Mouse (Mus musculus): ENCODE data around the gene Myom3. TPM values are rescaled to one million over a fixed set of nuclear protein-coding genes. Genes with fewer than 3 reads are reported as not detected.
A peak's percentile ranks its signal among the peaks of the same experiment; 100 is the strongest.

The Myom3 gene
- total RNA-seq, 2 experiments from 2014 or later: 3.5 to 9.2 TPM

DNA sequence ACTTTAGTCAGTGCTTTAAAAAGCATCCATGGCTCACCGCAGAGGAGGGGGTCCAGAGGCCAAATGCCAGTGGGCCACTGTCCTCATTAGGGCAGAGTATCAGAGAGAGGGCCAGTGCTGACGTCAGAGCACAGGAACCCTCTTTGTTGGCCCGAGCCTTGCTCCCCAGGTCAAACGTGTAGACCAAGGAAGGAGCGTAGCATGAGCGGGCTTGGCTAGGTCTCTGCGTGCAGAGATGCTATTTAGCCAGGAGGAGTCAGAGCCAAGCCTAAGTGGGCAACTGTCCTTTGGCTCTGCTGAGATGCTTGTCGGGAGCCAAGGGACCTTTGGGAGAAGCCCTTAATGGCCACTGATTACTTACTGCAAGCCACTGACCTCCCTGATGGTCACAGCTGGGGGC lies 1.5 kb downstream of the Myom3 start:
- DNase-seq (ENCODE audit: low spot score in 2 of 2): no peak

DNA sequence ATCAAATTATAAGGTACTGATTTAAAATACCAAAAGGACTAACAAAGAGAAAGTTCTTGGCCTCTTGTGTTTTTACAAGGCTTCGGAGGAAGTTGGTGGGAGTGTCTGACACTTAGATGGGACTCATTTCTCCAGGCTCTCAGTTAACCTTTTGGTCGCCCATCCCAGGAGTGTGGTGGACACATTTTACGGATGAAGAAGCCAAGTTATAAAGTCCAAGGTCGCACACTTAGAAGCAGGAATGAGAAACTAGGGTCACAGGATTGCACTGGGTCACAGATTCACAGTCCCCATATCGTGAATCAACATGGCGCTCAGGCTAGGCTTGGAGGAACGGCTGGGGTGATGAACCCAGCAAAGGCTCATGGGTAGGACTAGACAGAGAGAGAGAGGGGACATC lies 2.1 kb downstream of the Myom3 start:
- DNase-seq (ENCODE audit: low spot score in 2 of 2): no peak

DNA sequence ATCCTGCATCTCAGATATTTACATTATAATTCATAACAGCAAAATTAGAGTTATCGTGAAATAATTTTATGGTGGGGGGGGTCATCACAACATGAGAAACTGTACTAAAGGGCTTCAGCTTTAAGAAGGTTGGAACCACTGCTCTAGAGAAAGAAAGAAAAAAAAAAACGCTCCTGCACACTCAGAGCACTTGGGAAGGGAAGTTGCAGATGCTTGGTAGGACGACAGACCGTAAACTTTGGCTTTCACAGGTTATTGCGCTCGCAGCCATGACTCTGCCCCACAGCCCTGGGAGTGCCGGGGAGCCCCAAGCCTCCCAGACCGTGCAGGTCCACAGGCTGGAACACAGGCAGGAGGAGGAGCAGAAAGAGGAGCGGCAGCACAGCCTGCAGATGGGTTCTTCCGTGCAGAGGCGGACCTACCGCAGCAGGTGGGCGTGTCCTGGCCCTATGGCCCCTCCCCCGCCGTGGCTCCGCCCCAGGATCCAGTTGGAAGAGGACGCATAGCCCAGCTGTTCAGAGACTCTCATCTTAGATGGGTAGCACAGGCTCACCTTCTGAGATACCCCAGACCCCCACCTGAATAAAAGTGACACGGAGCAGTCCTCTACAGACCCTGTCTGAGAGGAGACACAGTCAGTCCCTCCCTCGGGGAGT lies 2.9 kb downstream of the Myom3 start:
- DNase-seq (ENCODE audit: low spot score in 2 of 2): peak; percentile 50 to 55

DNA sequence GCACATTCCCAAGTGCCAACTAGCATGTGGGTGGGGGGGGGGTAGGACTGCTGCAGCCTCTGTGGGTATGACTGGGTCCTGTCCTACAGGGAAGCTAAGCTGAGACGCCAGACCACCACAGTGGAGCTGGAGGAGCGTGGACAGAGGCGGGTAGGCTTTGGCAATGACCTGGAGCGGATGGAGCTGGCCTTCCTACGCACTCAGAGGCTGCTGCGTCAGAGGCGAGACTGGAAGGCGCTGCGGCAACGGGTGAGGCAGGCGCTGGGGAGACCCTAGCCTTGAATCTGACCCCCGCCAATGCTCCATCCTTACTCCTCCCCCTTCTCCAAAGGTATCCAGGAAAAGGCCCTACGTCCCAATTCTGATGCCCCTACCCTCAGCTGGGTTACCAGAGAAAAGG lies 5.2 kb downstream of the Myom3 start:
- DNase-seq (ENCODE audit: low spot score in 2 of 2): no peak

DNA sequence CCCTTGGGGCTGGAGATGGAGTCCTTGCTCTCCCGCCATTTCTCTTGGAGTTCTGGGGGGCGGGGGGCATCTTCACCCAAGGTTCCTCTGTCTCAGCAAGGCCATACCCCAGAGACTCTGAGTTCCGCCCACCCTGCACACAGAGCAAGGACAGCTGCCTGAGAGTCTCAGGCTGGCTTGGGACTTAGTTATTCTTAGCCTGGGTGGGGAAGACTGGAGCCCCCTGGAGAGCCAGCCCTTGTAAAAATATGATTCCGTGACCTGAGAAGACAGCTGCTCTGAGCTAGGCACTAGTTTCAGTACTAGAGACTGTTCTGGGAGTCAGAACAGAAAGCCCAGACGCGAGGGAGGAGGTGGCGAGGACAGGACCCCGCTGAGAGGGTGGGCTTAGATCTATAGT lies 6.2 kb downstream of the Myom3 start:
- no peak for DNase-seq (ENCODE audit: low spot score in 2 of 2)

DNA sequence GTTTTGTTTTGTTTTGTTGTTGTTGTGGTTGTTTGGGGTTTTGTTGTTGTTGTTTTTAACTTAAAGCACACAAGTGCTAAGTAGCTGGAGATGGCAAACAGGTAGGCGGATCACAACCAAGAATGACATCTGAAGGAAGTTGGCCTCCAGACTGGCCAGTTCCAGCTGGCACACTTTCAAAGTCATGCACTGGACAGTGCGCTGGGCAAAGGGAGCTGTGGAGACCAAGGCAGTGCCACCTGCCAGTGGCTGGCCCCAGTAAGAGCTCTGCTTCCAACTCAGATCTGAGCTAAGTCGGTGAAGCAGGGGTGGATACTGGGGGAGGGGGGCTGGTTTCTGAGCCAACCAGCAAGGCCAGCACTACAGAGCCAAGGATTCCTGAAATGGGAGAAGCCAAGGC lies 7.5 kb downstream of the Myom3 start:
- no peak for DNase-seq (ENCODE audit: low spot score in 2 of 2)

DNA sequence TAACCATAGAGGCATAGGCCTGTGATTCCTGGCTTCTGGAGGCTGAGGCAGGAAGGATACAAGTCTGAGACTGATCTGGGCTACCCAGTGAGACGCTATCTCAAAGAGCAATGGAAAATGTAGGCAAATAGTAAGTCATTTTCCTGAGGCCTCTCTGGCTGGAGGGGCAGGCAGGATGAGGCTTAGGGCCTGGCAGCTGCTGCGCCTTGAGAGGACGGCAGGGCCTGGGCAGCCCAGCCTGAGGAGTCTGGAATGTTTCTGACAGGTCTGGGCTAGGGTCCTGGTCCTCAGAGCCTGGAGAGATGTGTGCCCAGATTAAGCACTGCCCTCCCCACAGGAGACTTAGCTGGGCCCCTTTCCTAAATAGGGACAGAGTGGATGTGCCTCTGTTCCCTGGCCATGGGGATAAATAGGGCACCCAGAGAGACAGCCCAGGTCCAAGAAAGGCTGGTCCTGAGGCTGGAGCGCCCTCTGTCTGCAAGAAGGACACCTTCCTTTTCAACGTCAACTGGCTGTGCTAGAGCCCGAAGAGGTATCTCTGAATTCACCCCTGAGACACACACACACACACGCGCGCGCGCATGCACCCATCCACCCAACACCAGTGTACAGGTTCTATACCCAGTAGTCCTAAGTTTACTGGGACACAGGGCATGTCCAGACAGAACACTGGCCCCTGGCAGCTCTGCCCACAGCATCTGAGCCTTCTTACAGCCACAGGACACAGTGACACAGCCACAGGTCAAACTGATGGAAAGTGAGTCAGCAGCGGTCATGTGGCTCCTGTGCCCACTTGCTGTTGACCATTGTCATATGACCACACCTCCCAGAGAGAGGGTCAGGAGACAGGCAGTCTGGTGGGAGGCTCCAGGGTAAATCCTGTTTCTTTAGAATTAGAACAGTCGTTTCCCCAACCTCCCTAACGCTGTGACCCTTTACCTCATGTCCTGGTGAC lies 9.3 kb downstream of the Myom3 start:
- DNase-seq (ENCODE audit: low spot score in 2 of 2): no peak

DNA sequence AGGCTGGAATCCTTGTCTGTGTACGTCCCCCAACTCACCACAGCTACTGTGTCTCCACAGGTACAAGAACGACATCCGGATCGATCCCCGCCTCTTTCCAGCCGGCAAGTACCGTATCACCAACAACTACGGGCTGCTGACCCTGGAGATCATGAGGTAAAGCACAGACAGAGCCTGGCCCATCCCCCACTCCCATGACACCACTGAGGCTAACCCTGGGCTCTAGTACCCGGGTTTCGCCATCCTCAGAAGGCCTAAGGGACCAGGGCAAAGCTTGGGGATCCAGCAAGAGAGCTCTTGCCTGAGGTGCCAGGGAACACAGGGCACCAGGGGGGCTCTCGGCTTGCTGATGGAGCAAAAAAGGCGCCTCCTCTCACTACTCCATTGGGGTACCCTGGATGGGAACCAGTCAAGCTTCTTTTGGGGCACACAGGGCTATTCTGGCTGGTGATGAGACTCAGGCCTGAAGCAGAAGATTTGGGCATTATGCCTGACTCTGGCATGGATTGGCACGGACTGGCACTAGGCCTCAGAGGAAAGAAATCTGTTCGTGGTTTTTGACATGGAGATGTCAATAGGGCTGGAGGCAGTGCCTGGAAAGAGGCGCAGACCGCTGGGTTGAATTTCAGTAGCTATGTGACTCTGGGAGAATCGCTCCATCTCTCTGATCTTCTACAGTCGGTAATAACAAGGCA lies 11.2 kb downstream of the Myom3 start:
- DNase-seq (ENCODE audit: low spot score in 2 of 2): no peak

DNA sequence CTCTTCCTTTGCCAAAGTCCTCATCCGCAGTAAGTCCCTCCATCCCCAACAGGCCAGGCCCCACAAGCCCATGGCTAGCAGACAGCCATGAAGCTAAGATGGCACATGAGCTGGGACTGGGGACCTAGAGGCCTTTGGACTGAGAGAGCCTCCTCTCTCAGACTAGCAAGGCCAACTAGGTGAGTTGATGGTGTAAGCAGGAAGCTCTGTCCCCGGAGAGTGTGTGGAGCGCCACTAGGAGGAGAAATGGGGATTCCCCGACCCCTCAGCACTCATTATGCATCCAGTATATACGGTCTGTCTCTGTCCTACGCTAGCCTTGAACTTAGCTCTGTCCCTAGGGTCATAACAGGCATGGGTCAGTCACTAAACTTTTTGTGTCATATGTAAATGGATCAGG lies 12.1 kb downstream of the Myom3 start:
- DNase-seq (ENCODE audit: low spot score in 2 of 2): no peak

DNA sequence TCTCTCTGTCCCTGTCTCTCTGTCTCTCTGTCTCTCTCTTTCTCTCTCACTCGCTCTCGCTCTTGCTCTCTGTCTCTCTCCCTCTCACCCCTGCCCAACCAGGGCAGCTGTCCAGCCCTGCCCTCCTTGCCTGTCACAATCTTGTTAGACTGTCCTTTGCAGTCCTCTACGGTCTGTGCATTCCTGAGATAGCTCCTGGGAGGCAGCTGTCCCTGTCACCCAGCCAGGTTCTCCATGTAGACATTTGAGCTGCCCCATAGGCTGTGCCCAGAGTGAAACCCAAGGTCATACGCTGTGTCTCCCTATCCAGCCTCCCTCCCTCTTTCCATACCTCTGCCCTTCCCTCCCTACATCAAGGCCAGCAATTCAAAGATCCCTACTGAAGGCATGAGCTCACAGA lies 13.2 kb downstream of the Myom3 start:
- DNase-seq (ENCODE audit: low spot score in 2 of 2): no peak

DNA sequence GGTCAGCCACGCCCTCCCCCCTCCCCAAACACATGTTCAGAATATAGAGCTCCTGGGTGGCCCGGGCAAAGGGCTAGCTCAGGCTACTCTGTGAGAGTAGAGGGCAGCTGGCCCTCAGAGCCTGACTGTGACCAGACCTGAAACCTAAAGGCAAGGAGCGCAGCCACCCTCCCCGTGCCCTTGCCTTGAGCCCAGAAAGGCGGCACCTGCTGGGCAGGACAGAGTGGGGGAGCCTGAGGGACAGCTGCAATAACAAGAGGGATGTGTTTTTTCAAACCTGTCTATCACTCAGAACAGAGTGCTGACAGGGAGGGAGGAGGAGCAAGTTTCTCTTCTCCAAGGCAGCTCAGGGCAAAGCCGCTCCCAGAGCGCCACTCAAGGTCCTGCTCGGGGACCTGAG lies 15.0 kb downstream of the Myom3 start:
- DNase-seq (ENCODE audit: low spot score in 2 of 2): no peak

DNA sequence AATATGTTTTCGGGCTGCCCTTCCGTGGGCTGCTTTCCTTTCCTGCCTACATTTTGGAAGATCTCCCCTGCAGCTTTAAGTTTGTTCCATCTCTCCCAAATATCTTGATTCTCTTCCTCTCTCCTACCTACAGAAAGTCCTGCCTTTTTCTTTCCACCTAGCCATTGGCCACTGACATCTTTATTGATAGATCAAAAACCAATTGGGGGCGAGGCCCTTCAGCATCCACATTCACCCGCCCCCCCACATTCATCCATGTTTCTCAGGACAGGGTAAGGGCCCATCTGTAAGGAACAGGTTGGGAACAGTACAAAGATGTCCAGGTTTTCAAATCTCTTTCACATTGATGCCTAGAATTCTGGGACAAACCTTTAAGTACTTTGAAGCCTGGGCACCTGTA lies 17.3 kb downstream of the Myom3 start:
- no peak for DNase-seq (ENCODE audit: low spot score in 2 of 2)

DNA sequence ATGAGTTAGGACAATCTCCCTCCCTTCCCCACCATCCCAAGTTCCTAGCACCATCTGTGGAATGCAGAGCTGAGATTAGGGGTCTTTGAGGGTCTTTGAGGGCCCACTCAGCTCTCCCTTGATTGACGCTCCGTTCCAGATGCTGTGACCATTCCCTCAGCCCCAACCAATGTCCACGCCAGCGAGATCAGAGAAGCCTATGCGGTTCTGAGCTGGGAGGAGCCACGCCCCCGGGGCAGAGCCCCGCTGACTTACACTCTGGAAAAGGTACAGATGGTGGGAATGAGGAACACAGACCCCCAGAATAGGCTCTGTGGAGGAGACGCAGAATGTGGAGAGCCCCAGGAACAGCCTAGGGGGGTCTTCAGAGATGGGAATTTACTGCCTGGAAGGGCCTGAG lies 20.1 kb downstream of the Myom3 start:
- no peak for DNase-seq (ENCODE audit: low spot score in 2 of 2)

DNA sequence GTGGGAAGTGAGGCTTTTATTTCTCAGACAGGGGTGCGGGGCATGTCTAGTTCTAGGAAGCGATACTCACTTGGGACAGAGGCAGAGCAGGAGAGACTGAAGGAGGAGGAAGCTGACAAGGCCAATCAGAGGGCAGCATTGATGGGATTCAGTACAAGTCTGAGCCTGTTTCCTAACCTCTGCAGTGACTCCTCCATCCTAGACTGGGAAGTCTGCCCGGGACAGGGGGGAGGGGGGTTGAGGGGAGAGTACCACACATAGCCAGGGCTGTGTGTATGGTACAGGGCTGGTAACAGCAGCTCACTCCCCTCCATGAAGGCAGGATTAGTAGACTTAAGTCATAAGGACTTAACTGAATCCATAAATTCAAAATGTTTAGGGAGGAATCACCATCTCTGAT lies 20.7 kb downstream of the Myom3 start:
- no peak for DNase-seq (ENCODE audit: low spot score in 2 of 2)

DNA sequence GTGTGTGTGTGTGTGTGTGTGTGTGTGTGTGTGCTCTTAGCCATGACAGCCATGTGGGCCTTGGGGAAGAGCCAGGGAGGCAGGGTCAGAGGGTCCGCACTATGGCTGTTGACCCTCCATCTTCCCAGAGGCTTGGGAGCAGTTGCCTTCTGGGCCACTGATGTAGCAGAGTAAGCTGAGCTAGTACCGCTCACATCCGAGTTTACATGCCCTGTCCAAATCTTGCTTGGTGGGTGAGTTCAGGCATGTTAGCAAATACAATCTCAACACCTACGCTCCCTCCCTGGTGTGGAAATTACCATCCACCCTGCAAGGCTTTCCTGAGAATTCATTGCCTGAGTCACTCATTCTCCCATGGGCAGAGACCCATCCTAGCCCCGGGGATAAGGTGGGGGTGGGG lies 21.8 kb downstream of the Myom3 start:
- DNase-seq (ENCODE audit: low spot score in 2 of 2): no peak

DNA sequence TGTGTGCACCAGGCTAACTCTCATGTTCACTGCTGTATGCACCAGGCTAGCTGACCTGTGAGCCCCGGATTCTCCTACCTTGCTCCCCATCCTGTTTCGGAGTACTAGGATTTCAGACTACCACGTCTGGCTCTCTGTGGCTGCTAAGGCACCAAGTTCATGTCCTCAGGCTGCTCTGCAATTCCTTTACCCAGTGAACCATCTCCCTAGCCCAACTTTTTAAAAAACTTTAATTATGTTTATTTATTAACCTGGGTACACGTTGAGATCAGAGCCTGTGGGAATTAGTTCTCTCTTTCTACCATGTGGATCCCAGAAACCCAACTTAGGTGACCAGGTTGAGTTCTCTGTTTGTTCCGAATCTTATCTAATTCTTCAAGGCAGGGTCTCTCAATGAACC lies 27.1 kb downstream of the Myom3 start:
- DNase-seq (ENCODE audit: low spot score in 2 of 2): no peak

DNA sequence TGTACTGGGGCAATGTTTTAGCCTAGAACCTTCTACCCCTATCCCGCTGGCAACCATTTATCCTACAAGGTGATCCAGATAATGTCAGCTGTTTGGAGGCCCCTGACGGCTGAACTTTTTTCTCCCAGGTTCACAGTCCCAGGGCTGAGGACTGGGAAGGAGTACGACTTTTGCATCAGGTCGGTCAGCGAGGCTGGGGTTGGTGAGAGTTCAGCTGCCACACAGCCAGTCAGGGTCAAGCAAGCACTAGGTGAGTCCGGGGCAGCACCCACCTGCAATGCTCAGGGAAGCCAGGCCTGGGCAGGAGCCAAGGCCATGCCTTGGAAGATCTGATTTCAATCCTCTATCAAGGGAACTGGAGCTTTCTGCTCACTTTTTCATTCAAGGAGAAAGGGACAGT lies 27.8 kb downstream of the Myom3 start:
- no peak for DNase-seq (ENCODE audit: low spot score in 2 of 2)

DNA sequence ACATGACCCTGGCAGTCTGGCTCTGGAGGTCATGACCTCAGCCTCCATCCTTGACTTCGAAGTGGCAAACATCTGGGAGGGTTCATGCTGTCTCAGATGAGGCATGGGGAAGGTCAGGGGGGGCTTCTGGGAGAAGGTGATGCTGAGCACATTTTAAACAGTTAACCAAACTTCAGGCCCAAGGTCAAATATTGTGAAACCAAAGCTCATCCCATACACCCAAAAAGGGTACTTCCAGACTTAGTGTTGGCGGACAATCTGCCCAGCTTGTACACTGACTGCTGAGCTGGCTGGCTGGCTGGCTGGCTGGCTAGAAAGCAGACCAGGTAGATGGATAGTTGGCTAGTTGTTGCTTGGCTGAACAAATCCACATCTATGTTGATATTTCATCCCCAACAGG lies 29.6 kb downstream of the Myom3 start:
- DNase-seq (ENCODE audit: low spot score in 2 of 2): no peak

DNA sequence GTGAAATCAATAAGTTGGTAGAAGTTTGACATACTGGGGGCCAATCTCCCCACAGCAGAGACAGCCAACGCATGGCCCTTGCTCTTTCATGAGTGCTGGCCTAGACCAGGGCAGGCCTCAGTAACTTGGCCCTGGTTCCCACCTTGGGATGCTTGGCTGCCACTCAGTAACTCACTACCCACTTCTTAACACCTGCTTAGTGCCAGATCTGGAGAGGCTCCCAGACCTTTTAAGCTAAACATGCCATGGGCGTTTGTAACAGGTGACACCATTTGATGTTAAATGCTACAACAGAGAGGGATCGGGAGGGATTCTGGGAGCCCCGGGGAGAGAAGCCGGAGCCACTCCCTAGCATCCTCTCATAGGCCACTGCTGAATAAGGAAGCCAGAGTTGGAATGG lies 33.3 kb downstream of the Myom3 start:
- no peak for DNase-seq (ENCODE audit: low spot score in 2 of 2)

DNA sequence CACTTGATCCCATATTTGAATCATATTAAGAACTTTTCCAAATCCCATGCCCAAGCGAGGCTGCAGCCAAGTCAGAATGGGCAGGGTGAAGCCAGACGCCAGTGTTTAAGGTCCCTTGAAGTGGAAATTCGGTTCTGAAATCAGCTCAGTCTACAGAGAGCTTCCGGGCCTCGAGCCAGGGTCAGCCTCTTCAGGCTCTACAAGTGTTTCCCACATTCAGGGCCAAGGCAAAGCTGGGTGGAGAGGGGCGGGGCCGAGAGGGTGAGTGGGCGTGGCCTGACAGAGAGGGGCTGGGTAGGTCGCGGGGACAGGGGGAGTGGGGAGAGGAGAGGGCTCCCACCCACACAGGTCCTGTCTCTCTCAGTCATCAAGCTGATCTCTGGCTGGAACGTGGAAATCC lies 38.4 kb downstream of the Myom3 start:
- DNase-seq (ENCODE audit: low spot score in 2 of 2): no peak

DNA sequence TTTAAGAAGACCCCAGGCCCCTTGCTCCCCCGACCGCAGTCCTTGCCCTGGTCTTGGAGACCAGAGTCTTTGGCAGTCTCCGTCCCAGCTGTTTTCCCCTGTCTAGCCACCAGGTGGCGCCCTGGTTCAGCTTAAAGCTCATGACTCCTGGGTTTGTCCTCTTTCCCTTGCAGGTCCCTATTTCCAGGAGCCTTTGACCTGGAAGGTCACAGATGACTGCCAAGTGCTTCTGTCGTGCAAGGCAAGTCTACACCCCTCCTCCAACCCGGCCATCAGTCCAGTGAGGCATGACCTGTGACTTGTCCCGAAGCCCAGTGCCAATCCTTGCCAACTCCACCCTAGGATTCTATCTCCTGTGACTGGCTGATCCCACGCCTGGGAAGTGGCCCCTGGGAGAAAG lies 42.0 kb downstream of the Myom3 start:
- peak; percentile 79 to 83 for DNase-seq (ENCODE audit: low spot score in 2 of 2)

DNA sequence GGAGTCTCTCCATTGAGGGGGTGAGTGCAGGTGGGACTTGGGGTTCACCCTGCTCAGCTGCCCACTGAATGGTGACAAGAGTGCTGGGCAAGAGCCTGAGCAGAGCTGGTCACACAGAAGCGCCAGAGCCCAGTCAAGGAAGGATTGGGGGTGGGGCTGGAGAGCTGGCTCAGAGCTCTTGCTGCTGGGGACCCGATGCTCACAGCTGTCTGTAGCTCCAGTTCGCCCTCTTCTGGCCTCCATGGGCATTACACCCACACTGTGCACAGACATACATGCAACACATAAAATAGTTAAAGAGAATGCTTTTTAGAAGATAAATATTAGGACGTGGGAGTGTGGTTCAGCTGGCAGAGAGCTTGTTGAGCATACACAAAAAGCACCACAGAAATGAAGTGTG lies 43.8 kb downstream of the Myom3 start:
- no peak for DNase-seq (ENCODE audit: low spot score in 2 of 2)

All from adrenal gland, postnatal 4 days (tissue).